ENCODE assay signal across 11 mouse cellular contexts in the genomic region with DNA sequence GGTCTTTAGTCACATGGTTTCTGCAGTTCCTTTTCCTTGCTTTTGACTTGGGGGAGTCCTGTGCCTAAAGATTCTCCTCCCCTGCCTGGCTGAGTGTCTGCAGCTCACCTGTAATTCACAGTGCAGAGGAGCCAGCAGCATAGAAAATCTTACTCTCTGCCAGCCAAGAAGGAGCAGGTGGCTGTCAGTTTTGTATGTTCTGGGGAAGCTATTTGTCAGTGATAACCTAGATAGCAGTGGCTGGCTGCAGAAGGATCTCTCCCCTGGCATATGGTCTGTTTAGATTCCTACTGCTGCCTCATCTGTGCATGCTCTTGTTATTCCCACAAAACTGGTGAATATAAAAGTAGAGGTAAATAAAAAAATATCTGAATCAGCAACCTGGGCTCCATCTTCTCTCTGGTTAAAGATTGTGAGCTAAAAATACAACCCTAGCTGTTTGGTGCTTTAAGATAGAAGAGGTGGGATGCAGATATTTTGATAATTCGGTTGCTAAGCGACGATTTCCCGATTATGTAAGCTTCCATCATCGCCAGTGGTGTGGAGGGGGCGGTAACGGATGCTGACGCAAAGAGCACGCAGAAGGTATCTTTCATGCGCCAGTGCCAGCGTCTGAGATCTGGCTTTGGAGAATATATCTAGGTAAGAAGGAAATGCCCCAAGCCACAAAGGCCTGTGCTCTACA. TPM values are rescaled to one million over a fixed set of nuclear protein-coding genes. Genes with fewer than 3 reads are reported as not detected.
DNase-seq lines count a peak whose midpoint lies in the region; ATAC-seq lines count a peak whose summit lies in the region.
"Had no signal": no experiment of that assay in that cellular context is flagged by ENCODE, and none has a peak within 500 bp of the region (broad histone marks: within the 10 kb centered on the region; RNA-seq: fewer than 3 reads in every experiment).

No protein-coding gene starts in this region.

- no peaks in the 10 kb centered on the region for H3K36me3 ChIP-seq in midbrain, embryonic 11.5 days (ENCODE audit: control insufficient read depth, insufficient read depth, low read length)
- no peaks in the 10 kb centered on the region for H3K36me3 ChIP-seq in midbrain, embryonic 10.5 days
- no peaks in the 10 kb centered on the region for H3K36me3 ChIP-seq in hindbrain, embryonic 16.5 days (ENCODE audit: control insufficient read depth, insufficient read depth, low read length)

- WGBS in midbrain, embryonic 11.5 days, result 92% methylated on average over 11 of the region's 11 CpGs
- 95% methylated on average over 11 of the region's 11 CpGs for WGBS in midbrain, embryonic 10.5 days
- WGBS in hindbrain, embryonic 16.5 days, result 74% methylated on average over 11 of the region's 11 CpGs

- no peak overlapping the region for H3K4me2 ChIP-seq in midbrain, embryonic 11.5 days
- H3K4me2 ChIP-seq in hindbrain, embryonic 16.5 days (ENCODE audit: low read length), result no peak overlapping the region
- H3K4me2 ChIP-seq: liver, embryonic 11.5 days had no signal

- H3K27me3 ChIP-seq in midbrain, embryonic 11.5 days (ENCODE audit: control insufficient read depth, insufficient read depth, low read length), result no peaks in the 10 kb centered on the region
- no peaks in the 10 kb centered on the region for H3K27me3 ChIP-seq in midbrain, embryonic 10.5 days (ENCODE audit: low read depth, poor library complexity, severe bottlenecking)
- no peaks in the 10 kb centered on the region for H3K27me3 ChIP-seq in hindbrain, embryonic 16.5 days (replicated peaks; ENCODE audit: control insufficient read depth, insufficient read depth, low read length)

- H3K4me3 ChIP-seq in midbrain, embryonic 11.5 days (ENCODE audit: low read depth, low read length), result no peak overlapping the region
- no peak overlapping the region for H3K4me3 ChIP-seq in midbrain, embryonic 10.5 days
- H3K4me3 ChIP-seq in hindbrain, embryonic 16.5 days (ENCODE audit: low read length), result no peak overlapping the region

- H3K27ac ChIP-seq in midbrain, embryonic 11.5 days (ENCODE audit: low read depth, low read length), result no peak overlapping the region
- H3K27ac ChIP-seq in midbrain, embryonic 10.5 days (replicated peaks), result no peak overlapping the region
- H3K27ac ChIP-seq in hindbrain, embryonic 16.5 days (ENCODE audit: low read depth, low read length), result peak overlapping the region; percentile 59; the same call in 1 of the 2 replicates

- intact Hi-C loops in left cerebral cortex, postnatal 10 days (cut with DNase I), result no loop called here
- intact Hi-C loops in heart, postnatal 25 days (cut with DNase I), result no loop called here

- peak; percentile 35 for DNase-seq in midbrain, embryonic 11.5 days (ENCODE audit: low spot score, missing footprints)
- DNase-seq in midbrain, embryonic 10.5 days (ENCODE audit: low spot score), result no peak
- peak; percentile 54 to 75 for DNase-seq in left cerebral cortex, postnatal 10 days (ENCODE audit: extremely low spot score in 1 of 2, low spot score in 2 of 2)
- peak; percentile 72 to 89 for DNase-seq in right cerebral cortex, postnatal 36 days (ENCODE audit: low spot score in 2 of 2)
- no peak for DNase-seq in lung, postnatal 10 days
- no peak for DNase-seq in heart, postnatal 25 days (ENCODE audit: low spot score)
- DNase-seq: thymus, postnatal 4 days had no signal

- H3K9me3 ChIP-seq in midbrain, embryonic 11.5 days (ENCODE audit: control insufficient read depth, low read length), result no peaks in the 10 kb centered on the region
- H3K9me3 ChIP-seq in midbrain, embryonic 10.5 days (replicated peaks), result no peaks in the 10 kb centered on the region
- H3K9me3 ChIP-seq in hindbrain, embryonic 16.5 days (ENCODE audit: control insufficient read depth, low read length), result no peaks in the 10 kb centered on the region

- no peaks in the 10 kb centered on the region for H3K4me1 ChIP-seq in midbrain, embryonic 11.5 days (ENCODE audit: control insufficient read depth, insufficient read depth, low read length)
- no peaks in the 10 kb centered on the region for H3K4me1 ChIP-seq in midbrain, embryonic 10.5 days
- H3K4me1 ChIP-seq in hindbrain, embryonic 16.5 days (ENCODE audit: control insufficient read depth, insufficient read depth, low read depth, low read length), result no peaks in the 10 kb centered on the region

- no peak overlapping the region for H3K9ac ChIP-seq in midbrain, embryonic 11.5 days (ENCODE audit: low read length)
- no peak overlapping the region; the same call in 1 of the 2 replicates for H3K9ac ChIP-seq in hindbrain, embryonic 16.5 days (ENCODE audit: low read depth, low read length)

- ATAC-seq in midbrain, embryonic 11.5 days (ENCODE audit: low FRiP score), result no peak
- peak; percentile 64 for ATAC-seq in hindbrain, embryonic 16.5 days
- ATAC-seq in activated CD4-positive, CD25-positive, alpha-beta regulatory T cell, adult 4 months, result no peak
- ATAC-seq: inflammation-experienced regulatory T-cells, adult 6 months had no signal

RNA-seq across cellular contexts. Expression of a gene that starts 41.1 kb away (rescaled TPM):
- polyA plus RNA-seq in midbrain, embryonic 11.5 days (2014; fragmentation: Nextera tagmentation; extraction: Ambion mirVana), result 1.7 and 1.9 TPM in 2 replicates
- polyA plus RNA-seq in midbrain, embryonic 10.5 days (2016; fragmentation: Nextera tagmentation; extraction: Ambion mirVana), result 0.59 and 0.92 TPM in 2 replicates
- polyA plus RNA-seq in hindbrain, embryonic 16.5 days (2015; fragmentation: Nextera tagmentation; extraction: Ambion mirVana), result 4.6 and 4.7 TPM in 2 replicates
- total RNA-seq in left cerebral cortex, postnatal 10 days (2021), result 10 to 100 TPM; 51.4 to 55.8 TPM
- polyA plus RNA-seq in activated CD4-positive, CD25-positive, alpha-beta regulatory T cell, adult 4 months (2017; shearing (Covaris generic)), result under 1 TPM in 1 of 2 experiments, not detected in 1; 0.13 TPM
- 1 to 10 TPM; 1.3 to 1.4 TPM for total RNA-seq in heart, postnatal 25 days (2021)
- polyA plus RNA-seq: inflammation-experienced regulatory T-cells, adult 6 months had no signal

RNA-seq across cellular contexts. Expression of a gene that starts 58.9 kb away (rescaled TPM):
- 2.5 and 4.2 TPM in 2 replicates for polyA plus RNA-seq in midbrain, embryonic 11.5 days (2014; fragmentation: Nextera tagmentation; extraction: Ambion mirVana)
- polyA plus RNA-seq in midbrain, embryonic 10.5 days (2016; fragmentation: Nextera tagmentation; extraction: Ambion mirVana), result 1.8 and 2.1 TPM in 2 replicates
- polyA plus RNA-seq in hindbrain, embryonic 16.5 days (2015; fragmentation: Nextera tagmentation; extraction: Ambion mirVana), result 2.4 and 2.5 TPM in 2 replicates
- total RNA-seq in left cerebral cortex, postnatal 10 days (2021), result 10 to 100 TPM; 10.4 TPM
- under 1 TPM in 1 of 2 experiments, not detected in 1; 0.25 TPM for polyA plus RNA-seq in activated CD4-positive, CD25-positive, alpha-beta regulatory T cell, adult 4 months (2017; shearing (Covaris generic))
- total RNA-seq in heart, postnatal 25 days (2021), result 10 to 100 TPM; 11.2 to 12.4 TPM

Comparison
In these comparisons a context has a peak if more than half of its experiments do, and no peak if none do; other contexts are left out.
1. DNase-seq: peak in midbrain, embryonic 11.5 days (single experiment), left cerebral cortex, postnatal 10 days (2 of 2) and right cerebral cortex, postnatal 36 days (2 of 2); none in midbrain, embryonic 10.5 days (single experiment), lung, postnatal 10 days (single experiment) and heart, postnatal 25 days (single experiment).